Mouse (Mus musculus) urinary bladder, postnatal 36 days (tissue): ENCODE data around the gene Epb41l2.

Experiments used
- DNase-seq, 2 experiments: peaks; one replicate each; pipeline ENCODE4 v3.0.0; 2022; ENCODE audit warnings: low spot score in 2 of 2, mixed read lengths in 1 of 2

Gene Epb41l2

DNA sequence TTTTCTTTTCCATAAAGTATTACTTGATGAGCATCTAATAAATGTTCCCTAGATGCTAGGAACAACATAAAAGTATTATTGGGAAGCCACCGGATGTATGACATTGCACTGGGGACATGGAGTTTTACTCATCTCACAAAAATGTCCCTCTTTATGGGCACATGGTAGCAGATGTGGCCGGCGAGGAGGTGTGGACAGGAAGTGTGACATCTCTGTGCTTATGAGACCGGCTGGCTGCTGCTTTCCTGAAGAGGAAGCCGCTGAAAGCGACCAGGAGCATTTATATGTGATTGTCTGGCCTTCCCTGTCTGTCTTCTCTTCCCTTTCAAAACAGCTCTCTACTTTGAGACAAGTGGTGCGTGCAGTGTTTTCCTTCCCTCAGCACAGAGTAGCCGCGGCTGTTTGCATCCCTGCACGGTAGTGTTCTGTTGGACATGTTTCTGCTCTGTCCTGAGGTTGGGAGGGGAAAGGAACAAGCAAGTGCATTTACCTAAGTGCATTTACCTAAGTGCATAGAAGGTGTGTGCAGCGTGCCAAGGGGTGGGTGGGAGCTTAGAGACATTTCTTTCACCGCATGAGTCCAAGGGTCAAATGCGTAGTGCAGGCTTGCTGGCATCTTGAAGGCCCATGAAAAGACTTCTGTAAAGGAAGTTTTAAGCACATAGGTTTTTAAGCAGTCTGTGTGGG, 74.9 kb downstream of the Epb41l2 start:
- DNase-seq: peak in 1 of 2 experiments; percentile 29

DNA sequence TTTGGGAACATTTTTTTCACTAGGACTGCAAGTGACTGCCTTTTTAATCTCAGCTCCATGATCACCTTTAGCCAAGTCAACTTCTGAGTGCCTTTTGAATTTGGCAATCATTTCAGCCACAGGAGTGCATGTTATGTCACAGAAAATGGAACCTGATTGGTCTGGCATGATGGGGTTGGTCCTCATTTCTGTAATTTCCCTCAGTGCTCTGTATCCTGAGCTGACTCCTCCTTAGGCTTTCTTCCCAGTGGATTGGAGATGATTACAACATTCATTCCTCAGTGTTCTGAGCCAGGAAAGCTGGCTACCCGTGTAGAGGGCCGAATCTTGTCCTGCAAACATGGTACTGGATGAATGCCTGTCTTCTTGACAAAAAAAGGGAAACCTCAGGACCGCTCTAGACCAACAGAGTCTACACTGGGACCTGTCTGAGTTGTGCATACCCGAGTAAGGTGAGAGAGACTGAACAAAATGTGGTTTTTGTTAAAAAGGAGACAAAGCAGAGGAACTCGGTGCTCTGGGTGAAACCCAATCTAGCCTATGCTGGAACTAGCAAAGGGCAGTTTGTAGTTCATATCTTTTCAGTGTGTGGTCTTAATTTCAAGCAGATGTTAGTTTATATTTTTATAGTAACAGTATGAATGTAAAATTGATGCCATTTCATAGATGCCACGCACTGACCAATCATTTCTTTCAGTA, 77.3 kb downstream of the Epb41l2 start:
- peak in 1 of 2 experiments; percentile 23 for DNase-seq

DNA sequence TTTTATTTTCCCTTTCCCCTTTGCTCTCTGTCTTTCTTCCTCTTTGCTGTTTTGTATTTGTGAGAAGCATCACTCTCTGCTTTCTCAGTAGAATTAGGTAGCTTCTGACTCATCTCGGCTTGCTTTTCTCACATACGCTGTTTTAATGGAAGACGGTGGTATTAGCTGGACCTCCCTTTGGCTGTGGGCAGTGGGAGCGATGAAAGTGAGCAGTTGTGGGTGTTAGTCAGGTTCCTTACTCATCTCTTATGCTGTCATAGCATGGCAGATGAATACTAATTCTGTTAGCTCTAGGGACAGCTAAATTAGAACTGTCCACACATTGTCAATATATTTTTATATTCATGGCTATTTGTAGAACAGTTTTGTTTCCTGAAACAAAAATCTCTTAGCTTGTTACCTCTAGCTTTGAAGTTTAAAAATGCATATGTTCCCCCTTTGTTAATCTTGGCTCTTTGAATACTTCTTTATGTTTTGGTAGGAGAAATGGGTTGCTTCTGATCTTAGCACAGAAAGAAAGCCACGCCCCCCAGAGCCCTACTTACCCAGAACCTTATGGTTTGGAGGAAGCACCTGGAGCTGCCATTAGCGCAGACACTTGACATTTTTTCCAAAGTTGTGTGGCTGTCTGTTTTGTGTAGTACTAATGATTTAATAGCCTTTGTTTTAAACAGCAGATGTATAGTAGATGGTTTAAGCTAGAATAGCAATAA, 78.1 kb downstream of the Epb41l2 start:
- DNase-seq: no peak

DNA sequence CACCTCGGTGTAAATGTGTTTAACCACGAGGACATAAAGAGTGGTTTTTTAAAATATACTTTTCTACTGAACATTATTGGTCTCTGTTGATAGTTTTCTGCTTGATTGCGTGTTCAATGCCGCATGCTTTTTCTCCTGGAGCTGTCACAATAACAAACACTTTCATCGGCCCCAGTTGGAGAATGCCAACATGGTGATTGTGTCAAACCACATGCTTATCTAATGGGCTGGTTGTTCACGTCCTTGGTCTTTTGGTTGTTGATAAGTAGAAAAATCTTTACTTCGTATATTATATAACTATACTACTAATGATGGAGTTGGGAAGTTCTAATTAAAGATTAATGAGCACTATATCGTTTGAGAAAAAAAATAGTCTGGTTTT, 78.7 kb downstream of the Epb41l2 start:
- DNase-seq: no peak

DNA sequence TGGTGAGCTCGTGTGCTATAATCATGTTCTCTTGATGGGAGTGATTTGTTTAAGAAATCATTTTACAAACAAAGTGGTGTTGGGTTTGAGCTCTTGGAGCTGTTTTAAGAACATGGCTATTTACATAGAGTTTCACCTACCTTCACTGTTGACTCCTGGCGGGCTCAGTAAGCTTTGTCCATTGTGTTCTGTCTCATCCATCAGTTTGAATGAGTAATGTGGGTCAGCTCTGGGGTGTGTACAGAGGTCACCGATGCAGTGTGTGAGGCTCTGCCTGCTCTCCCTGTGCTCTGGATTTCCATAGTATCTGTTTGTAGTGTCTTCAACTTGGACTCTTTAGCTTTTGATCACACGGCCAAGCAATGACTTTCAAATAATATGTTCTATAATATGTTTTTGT, 79.6 kb downstream of the Epb41l2 start:
- DNase-seq: no peak

DNA sequence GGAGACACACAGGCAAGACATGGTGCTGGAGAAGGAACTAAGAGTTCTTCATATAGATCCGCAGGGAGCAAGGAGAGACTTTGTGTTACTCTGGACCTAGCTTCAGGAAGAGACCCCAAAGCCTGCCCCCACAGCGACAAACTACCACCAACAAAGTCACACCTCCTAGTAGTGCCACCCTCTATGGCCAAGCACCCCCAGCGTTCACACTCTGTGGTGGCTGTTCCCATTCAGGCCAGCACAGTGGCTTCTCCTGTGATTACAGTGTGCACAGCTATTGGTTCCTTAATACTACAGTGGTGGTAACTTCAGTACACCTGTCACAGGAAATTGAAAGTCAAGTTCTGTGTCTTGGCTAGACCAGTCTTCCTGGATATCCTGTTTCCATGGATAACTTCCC, 80.3 kb downstream of the Epb41l2 start:
- no peak for DNase-seq

DNA sequence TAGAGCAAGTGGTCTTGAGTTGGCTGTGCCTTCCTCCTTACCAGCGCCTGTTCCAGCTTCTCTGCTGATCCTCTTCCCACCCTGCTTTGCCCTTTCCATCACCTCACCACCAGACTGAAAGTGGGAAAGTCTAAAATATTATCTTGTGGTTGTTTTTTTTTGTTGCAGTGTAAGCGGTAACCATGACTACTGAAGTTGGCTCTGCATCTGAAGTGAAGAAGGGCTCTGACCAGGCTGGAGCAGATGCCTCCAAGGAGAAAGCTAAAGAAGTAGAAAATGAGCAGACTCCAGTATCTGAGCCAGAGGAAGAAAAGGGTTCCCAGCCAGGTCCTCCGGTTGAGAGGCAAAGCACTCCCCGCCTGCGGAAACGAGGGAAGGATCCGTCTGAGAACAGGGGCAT, 81.8 kb downstream of the Epb41l2 start:
- no peak for DNase-seq

DNA sequence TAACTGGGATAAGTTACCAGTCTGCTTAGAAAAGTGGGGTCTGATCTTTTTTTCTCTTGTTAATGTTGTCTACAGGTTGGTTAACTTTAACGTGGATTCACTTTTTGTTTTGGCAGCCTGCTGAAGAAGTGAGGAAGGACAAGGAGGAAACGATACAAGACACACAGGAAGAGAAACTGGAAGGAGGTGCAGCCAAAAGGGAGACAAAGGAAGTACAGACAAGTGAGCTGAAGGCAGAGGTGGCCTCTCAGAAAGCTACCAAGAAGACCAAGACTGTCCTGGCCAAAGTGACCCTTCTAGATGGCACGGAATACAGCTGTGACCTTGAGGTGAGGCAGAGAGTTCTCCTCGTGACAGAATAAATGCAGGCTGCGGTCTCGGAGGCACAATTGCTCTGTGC, 84.0 kb downstream of the Epb41l2 start:
- DNase-seq: no peak

DNA sequence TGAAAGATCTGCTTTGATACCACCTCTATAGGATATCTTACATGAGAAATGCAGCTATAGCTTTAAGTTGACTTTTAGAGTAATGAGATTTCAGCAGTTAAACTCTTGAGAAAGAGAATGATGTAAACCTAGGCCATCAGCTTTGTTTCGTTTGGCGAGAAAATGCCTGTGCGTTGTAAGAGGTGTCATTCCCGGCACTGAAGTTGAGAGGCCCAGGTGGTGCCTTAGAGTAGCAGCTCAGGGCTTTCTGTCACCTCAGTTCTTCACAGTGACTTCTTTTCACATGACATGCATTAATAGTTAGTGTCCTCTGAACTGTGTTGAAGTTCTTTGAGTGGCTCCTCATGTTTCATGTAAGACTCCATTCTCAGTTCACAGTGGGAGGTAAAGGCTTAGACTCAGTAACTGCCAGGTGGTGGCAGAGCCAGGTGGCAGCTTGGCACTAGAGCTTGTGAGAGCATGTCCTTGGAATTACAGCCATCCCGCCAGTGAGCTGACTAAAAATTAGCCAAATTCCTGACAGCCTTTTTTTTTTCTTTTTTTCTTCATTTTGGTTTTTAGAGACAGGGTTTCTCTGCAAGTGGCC, 84.7 kb downstream of the Epb41l2 start:
- DNase-seq: no peak

DNA sequence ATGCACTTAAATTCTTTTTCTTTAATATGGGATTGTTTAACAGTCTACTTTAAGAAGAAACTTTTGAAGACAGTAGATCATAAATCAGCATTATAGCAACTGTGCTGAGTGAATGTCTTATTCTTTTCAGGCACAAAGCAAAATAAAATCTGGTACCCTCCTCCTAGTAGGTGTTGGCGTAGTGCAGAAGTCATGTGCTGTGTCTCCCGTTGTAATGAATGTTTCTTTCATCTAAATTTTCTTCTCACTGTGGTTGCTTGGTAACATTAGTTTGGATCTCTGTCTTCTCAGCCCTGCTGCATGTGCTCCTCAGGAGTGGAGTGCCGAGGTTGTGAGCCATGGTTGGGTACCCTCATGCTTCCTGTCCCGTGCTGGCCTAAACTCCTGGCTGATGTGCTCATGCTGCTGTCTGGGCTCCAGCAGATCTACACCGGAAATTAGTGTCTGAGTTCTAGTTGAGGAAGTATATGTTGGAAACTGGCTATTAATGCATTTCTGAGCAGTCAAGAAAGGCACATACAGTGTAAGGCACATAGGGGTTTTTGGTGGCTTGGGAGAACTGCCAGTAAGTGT, 87.4 kb downstream of the Epb41l2 start:
- no peak for DNase-seq

DNA sequence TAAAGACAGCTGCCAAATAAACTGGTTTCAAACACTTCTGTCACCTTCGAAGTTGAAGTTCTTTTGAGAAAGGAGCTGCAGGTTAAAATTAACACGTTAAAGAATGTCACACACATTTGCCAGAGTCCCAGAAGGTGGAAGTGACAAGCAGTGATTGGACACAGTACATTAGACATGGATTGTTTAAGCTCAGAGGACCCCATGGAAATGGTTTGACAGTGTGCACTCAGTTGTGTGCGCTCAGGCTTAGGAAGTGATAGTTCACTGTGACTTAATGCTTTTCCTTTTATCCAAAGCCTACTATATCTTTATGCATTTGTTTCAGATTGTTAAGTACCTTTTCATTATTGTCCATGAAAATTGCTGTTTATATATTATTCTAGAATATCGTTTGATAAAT, 89.1 kb downstream of the Epb41l2 start:
- DNase-seq: no peak

DNA sequence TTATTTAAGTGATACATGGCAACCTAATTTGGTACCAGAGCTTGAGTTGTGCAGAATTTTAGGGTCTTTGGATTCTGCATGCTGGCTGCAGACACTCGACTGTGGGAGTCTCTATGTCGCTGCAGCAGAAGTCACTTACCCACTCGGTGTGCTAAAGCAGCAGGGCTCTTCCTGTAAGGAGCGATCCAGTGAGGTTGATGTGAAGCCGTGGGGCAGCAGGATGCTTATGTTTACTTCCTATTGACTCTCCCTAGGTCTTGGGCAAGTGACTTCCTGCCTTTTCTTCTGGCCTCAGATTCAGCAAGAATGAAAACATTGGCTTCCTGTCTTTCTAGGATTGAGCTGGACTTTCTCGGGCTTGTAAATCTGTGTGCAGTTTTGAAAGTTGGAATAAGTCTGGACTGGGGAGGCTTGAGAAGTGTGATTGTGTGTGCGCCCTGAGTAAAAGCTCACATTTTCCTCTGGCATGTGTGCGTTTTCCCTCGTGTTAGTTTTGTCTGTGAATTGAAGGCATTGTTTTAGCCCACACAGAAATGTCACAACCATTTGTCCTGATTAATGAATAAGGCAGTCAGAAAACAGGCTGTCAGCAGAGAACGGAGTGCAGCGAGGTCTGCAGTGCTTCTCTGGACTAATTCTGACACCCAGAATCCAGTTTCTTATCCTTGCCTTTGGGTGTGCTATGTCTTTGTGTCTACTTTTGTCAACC, 89.9 kb downstream of the Epb41l2 start:
- no peak for DNase-seq

DNA sequence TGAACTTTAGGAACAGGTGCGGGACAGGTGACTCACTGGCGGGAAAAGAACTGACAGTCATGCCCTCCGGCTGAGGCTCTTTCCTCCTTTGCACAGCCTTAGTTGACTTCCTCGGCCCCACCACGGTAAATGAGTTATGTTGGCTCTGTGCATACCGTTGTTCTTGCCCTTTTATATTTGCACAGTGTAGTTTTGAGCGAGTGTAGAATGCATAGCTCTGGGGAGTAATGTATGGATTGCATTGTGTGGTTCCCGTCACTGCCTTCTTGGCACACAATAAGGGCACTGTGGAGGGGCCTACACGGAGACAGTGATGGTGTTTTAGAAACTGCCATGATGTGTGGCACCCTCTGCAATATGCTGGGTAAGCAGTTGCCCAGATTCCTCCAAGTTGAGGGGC, 93.6 kb downstream of the Epb41l2 start:
- no peak for DNase-seq

DNA sequence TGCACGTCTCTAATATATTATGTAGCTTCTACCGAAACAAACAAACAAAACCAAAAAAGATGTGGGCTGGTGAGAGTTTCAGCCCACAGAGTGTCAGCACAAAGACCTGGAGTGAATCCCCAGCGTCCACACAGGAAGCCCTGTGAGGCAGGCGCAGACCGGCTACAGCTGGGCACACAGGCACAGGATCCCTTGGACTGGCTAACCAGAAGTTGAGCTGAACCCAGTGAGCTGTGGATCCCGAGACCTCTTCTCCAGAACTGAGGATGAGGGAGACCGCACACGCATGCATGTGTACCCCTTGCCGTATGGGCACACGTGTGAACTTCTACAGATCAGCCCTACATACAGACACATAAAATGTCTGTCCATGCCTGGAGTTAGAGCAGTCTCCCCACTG, 94.2 kb downstream of the Epb41l2 start:
- no peak for DNase-seq

DNA sequence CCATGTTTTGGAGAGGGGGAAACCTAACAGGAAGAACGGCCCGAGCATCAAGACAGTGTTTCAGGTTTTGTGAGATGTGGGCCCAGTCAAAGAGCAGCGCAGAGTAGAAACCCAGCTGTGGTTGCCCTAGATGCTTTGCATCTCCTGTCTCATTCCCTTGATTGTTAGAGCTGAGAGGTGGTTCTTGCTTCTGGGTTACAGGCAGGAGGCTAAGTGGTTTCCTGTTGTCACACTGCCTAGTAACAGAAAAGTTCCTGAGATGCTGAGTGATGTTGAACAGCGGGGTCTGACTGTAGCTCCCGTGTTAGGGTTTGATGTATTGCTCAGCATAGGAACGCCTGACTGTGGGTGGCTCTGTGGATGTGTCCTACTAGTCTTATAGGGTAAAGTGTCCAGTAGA, 97.5 kb downstream of the Epb41l2 start:
- DNase-seq: no peak

DNA sequence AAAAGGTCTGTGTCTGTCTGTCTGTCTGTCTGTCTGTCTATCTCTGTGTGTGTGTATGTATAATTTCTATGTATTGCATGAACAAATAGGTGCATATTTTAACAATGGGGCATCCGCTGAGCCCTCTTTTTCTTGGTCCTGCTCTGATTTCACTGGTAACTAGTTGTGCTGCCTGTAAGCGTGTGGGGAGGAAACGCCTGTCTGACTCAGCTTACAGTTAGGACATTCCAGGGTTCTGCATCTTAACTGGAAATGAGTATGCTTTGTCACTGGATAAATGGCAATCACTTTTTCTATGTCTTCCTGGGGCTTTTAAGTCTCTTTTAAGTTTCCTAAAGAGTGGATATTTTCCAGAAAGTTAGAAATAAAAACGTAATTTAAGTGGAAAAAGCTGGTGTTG, 98.4 kb downstream of the Epb41l2 start:
- no peak for DNase-seq

DNA sequence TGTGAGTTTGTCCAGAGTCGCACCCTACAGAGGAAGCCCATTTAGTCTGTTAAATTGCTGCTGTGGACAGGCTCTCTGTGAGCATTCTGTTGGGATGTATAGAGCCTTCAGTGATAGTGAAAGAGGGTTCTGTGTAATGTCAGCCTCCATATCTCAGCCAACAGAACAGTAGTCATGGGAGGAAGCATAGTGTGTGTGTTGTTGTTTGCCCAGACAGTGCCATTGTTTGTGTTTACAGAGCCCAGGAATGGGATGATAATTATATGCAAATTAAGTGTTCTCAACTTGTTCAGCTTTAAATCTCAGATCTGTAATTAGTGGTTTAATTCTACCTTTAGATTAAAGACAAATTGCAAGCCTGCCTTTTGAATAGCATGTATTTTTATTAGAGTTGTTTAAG, 102.2 kb downstream of the Epb41l2 start:
- DNase-seq: no peak

DNA sequence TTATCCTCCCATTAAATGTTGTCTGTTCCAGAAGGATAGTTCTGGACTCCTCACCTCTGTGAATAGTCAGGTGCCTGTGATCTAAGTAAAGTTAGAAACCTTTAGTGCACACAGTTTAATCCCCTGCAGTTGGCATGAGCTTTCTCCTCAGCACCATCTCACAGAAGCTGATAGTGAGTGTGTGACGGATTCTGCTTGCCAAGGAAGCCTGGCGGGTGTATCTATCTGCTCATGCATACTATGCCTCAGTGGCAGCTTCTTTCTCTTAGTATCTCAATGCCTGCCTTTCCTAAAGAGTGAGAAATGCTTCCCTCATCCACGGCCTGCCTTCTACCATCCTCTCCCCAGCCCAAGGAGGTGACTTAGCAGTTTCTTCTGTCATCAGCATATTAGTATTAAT, 103.1 kb downstream of the Epb41l2 start:
- DNase-seq: no peak

DNA sequence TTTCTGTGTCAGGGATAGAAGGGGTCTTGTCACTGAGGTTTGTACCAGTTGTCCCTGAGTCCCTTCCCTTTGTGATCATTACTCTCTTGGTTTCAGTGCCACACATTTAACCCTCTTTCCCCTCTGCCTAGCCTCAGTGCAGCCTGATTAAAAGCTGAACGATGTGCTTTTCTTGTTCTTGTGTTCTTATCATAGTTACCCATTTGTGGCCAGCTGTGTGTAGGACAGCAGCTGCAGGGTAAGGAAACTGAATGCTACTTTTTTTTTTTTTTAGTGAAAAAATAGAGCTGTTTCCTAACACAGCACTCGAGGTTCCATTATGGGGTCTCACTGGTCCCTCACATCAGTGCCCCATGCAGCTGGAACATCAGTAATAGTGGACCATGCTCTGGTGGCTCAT, 106.9 kb downstream of the Epb41l2 start:
- DNase-seq: no peak

DNA sequence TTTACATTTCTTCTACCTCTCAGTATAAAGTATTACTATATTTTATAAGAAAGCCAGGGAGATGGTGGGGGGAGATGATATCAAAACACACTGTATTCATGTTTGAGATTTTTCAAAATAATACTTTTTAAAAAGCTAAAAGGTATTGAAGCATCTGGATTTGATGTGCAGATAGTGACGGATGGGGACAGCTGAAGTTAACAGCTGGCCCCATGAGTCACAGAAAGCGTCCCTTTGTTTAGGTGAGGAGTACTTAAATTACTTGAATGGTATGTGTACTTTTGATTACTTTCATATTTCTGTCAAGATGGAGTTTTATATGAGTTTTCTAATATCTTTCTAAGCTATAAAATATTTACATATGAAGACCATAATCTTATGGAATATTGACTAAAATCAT, 112.3 kb downstream of the Epb41l2 start:
- DNase-seq: no peak

DNA sequence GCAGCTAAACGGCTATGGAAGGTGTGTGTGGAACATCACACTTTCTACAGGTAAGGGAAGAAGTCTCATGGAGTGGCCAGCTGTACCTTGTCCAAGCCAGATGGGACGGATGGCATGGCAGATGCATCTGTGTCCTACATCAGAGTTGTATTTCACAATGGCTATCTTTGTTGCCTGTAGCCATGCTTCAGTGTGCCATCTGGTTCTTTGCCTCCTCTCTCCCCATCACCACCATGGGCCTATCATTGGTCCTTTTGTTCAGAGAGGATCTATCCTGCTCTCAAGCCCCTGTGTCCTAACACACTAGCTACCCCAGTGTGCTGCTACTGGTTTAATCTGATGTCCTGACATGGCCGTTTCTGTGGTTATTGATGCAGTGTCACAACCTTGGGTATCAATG, 120.1 kb downstream of the Epb41l2 start:
- no peak for DNase-seq

DNA sequence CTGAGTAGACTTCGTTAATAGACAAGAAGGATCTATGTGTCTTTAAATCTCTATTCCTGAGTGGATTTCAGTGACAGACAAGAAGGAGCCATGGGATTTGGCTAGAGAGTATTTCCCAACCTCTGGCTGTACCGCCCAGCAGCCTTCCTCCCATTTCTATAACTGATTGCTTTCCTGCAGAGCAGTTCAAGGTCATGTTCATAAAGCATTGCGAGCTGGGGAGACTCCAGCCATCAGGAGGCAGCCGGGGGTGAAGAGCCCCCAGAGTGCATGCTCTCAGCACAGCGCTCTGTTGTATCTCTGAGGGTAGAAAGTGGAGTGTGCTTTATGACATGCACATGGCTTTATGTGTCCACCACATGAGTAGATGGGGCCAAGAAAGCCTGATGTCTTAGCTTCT, 123.2 kb downstream of the Epb41l2 start:
- no peak for DNase-seq
